ENCODE assay signal across 8 mouse cellular contexts in genomic region chr5:134485900-134486665, GRCm38 (mm10). TPM values are rescaled to one million over a fixed set of nuclear protein-coding genes. Genes with fewer than 3 reads are reported as not detected.
DNase-seq lines count a peak whose midpoint lies in the region; ATAC-seq lines count a peak whose summit lies in the region.

No protein-coding gene starts in this region.

- intact Hi-C loops in heart, postnatal 25 days (cut with DNase I): loop anchor here (1.0 to 5.0 kb wide), 3 partner anchors 101 to 304 kb away; partner anchors contain the start of gene Gtf2ird2
- intact Hi-C loops in left cerebral cortex, postnatal 14 days (cut with DNase I): loop anchor here (1.0 to 5.0 kb wide), 3 partner anchors 101 to 305 kb away; no protein-coding TSS in a partner anchor

- ATAC-seq in erythroid progenitor cell, adult 5-6 weeks (replicated peaks; ENCODE audit: low FRiP score, poor library complexity, severe bottlenecking): peak; percentile 79
- peak; percentile 72 to 77 for ATAC-seq in hematopoietic stem cell, adult 5-6 weeks (replicated peaks in 1 of 2; ENCODE audit: insufficient read depth in 1 of 2, low FRiP score in 2 of 2, low TSS enrichment in 1 of 2, low read depth in 1 of 2, poor library complexity in 2 of 2, severe bottlenecking in 2 of 2)

- peak; percentile 59 to 76 for DNase-seq in heart, adult 18-20 months
- DNase-seq in heart, postnatal 25 days (ENCODE audit: low spot score): no peak
- DNase-seq in brain, adult 2 months (ENCODE audit: low read depth, low spot score): peak; percentile 90
- peak; percentile 80 to 83 for DNase-seq in left cerebral cortex, postnatal 14 days (ENCODE audit: low spot score in 2 of 2)
- peak; percentile 90 for DNase-seq in mesoderm, embryonic 11.5 days (ENCODE audit: low read depth, low spot score)
- DNase-seq in spleen, adult 12 weeks (ENCODE audit: low spot score): peak; percentile 67

RNA-seq across cellular contexts. Expression of gene Gtf2ird1, which starts 29.6 kb away (rescaled TPM):
- total RNA-seq in heart, adult 18-20 months (2021): 10 to 100 TPM; 18.2 to 20.5 TPM
- 10 to 100 TPM; 18.2 to 26.3 TPM for total RNA-seq in heart, postnatal 25 days (2021)
- 6.3 and 19.1 TPM in 2 replicates for total RNA-seq in erythroid progenitor cell, adult 5-6 weeks (2015; ENCODE audit: low replicate concordance)
- total RNA-seq in erythroid progenitor cell, adult 5-6 weeks (2017; ENCODE audit: low replicate concordance): 0.77 and 1.6 TPM in 2 replicates
- total RNA-seq in hematopoietic stem cell, adult 5-6 weeks (2017): 28.3 and 40.4 TPM in 2 replicates
- 10 to 100 TPM; 36.4 to 43.8 TPM for total RNA-seq in left cerebral cortex, postnatal 14 days (2021)
